Mouse (Mus musculus) retina, postnatal 1 day (tissue): Measurements from ENCODE around the gene Boc.

ENCODE experiments used
- DNase-seq: peaks from one replicate; pipeline ENCODE4 v3.0.0-alpha.2; 2012

Gene Boc

DNA sequence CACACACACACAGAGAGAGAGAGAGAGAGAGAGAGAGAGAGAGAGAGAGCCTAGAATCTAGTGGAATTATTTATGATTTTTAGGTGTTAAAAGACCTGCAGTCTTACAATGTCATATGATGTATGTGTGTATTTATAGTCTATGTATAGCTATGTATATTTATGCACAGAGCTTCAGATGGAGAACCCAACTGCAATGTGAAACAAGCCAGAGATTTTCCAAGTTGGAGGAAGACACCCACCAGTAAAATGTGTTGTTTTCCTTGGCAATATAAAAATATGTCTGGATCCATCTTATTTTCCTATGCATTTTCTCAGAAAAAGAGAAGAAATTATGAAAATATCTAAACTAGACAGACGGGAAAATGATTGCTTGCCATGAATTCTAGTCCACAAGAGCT, 32.7 kb downstream of the Boc start:
- DNase-seq = no peak

DNA sequence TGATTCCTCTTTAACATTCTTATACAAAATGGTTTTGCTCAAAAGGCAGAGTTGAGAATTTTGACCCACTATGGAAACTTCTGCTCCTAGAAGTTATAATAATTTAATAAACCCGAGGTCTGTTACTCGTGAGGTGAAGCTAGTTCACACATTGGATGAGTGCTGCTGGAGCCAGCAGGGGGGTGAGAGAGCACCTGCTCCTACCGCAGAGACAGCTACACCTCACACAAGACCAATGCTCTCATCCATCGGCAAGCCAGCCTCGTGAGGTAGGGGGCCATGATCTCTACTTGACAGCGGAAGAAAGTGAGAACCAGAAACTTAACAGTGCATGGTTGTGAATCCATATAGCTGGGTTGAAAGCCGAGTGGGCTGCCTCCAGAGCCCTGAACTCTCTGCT, 35.1 kb downstream of the Boc start:
- DNase-seq = no peak

DNA sequence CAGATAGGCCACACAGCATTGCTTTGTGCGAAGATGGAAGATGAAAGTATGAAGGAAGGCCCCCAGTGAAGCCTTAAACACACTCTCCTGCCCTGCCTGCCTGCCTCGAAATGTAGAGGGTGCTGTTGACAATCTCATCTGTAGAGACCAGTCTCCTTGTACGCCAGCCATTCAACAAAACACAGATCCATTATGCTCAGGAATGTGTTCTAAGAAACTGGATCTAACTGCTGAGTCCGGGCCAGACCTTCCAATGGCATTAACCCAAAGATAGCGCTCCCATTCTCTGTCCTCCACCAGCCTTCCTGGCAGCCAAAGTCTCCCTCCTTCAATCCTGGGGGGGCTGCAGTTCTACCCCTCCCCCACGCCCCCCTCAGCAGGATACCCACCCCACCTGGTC, 42.2 kb downstream of the Boc start:
- no peak for DNase-seq

DNA sequence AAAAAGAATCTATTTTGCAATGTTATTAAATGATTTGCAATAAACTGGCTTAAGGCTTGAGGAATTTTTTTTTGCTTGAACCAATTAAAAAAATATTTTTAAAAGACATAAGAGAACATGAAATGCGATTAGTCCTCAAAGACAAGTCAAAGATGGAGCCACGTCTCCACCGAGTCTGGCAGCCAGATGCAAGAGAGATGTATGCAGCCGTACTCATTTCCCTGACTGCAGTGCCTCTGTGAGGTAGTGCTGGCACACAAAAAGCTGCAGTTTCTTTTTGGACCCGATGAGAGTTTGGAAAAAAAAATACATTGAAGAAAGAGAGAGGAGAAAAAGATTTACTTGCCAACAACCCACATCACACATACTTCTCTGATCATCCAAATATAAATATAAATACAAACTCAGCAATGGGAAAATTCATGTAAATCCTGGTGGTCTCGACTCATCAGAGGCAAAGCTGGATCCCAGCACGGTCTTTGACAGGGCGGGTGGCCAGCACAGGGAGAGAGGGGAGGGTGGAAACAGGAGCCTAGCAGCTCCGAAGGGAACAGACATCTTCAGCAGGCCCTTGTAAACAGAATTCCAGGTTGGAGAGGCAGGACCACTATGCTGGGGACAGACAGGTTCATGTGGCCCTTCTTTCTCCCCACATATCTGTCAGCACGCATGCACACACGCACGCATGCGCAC, 48.0 kb downstream of the Boc start:
- DNase-seq = no peak

DNA sequence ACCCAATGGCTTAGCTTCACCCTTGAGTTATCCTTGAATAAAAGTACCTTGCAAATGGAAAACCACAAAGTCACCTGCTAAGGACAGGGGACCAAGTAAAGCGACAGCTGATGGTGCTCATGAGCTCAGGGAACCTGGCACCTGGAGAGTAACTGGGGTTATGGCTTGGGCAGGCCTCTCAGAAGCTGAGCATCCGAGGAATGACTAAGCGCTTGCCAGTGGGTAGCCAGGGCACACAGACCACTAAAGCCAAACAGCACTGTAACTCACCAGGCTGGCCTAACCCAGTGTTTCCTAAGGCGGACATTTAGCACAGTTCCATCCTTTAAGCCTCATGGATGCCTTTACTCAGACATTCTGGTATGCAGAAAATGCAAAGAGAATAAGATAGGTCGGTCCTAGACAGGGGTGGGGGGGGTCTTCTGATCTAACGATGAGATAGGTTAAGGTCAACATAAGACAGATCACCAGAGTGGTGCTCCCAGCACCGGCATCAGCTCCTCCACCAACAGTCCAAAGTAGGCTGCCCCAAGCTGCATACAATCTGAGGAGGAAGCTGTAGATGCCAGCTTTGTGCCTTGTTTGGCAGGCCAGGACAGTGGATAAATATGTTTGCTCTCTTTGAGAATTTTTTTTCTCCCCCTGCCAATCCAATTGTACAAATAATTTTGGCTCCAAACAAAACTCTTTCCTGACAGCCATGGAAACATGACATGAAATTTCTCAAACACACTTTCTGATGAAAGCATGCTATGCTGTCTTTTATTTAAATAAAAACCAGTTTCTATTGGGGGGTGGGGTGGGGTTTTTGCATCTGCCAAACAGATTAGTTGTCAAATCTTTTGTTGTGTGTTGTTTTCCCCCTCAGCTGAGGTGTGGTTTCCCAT, 49.0 kb downstream of the Boc start:
- DNase-seq = no peak

DNA sequence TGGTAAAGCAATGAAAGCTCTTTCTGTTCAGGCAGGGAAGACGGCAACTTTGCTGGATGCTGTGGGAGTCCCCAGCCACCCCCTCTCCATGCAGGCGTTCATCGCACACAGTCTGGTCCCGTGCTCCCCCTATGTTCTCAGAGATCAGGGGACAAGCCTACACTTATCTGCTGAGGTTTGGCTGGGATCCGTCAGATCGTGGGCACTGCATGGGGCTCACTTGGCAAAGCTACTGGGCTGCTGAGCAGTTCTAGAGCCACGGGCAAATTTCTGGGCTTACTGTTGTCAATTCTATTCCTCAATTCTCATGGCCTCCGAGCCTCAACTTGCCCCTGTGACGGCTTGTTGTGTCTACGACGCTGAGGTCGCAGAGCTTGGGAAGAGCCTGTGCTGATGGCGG, 49.9 kb downstream of the Boc start:
- no peak for DNase-seq

GRCm38 (mm10) chr16:44508025-44508424, 50.7 kb downstream of the Boc start:
- DNase-seq = no peak

DNA sequence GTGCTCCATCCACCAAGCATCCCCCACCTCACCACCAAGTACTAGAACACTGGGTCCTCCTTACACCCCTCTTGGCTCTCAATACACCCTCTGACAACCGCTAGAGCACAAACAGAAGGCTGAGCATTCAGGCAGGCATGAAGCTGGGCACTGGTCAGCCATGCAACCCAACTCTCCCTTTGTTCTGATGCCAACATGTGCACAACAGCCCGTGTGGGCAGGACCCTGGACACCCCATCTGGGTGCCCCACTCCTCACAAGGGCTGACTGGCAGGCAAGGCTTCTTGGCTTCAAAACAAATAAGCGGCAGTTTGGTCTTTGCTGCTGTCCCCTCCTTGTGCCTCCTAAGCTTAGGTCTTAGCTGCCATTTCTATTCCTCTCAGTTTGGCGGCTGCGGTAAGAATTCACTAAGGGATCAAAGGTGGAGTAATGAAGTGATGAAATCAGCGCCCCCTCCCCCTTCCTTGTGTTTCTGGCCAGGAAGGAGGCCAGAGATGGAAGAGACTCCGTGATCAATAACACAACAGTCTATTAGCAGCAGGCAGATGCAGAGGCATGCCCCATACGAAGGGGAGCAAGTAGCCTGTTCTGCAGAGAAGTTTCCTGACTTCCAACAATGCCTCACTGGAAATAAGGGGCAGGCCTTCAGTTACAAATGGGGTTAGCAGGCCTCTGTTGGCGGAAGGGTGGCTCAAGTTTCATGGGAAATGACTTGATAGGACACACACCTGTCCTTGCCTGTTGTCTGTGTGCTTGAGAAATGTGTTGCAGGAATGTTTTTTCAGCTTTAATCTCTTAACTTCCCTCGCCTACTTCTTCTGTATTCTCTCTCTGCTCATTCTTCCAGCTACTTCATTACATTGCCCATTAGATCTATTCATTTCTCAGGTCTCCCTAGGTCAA, 51.4 kb downstream of the Boc start:
- no peak for DNase-seq

- no peak for DNase-seq
These were observed 53.5 kb downstream of the Boc start for GRCm38 (mm10) chr16:44505243-44505642.

DNA sequence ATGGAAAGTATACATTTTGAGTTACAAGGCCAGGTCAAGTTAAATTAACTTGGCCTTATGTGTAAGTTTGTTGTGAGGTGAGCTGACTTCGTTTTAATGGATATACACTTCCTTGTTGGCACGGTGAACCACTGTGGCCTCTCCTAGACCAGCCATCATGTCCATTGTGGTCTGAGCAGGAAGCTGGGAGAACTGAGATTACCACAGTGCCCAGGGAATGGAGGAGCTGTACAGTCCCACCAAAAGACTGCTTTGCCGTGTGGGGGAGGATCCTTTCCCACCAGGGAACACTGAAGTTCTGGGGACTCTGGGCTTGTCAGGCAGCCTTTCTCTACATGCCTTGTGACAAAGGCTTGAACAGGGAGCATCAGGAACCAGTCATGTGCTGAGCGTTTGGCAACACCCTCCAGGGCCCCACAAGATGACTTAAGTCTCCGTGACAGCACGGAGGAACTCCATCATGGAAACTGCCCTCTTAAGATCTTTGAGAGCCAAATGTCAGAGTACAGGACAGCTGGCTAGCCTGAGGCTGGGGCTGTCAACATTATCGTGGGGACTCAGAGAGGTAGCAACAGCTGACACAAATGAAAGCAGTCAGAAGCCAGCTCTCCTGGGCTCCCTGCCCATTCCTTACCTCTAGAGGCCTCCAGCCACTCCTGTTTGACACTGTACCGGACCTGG, 55.7 kb downstream of the Boc start:
- DNase-seq = peak; percentile 66

DNA sequence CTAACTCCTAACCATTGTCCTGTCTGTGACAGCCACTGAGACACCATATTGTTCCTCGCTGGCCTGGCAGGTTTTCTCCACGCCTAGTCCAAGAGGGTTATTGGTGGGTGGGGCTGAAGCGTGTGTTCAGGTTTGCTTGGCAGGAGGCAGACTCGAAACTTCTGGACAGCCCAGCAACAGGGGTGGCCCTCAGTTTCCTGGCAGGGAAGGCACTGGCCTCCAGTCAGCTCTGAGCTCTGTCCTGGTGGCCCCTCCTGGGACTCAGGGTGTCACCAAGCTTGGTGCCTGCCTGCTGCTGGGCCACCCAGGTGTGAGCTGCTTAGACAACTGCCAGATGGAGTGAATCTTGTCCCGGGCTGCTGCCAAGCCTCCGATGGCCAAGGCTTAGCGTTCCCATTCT, 56.4 kb downstream of the Boc start:
- no peak for DNase-seq

DNA sequence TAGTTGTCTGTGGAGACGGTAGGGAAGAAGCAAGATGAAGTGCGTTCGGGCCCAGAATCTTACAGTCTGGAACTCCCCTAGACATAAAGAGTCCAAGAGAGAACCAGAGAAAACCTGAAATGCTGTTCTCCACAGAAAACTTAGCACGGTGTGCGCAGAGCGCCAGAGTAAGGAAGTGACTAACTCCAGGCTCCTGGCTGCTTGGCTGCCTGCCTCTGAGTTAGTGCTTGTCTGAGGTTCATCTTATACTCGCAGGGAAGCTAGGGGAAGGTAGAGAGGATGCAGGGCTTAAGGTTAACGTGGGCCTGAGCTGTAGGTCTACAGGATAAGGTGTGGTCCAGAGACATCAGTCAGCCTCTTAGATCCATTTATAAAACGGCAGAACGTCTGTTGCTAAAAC, 56.9 kb downstream of the Boc start:
- no peak for DNase-seq

DNA sequence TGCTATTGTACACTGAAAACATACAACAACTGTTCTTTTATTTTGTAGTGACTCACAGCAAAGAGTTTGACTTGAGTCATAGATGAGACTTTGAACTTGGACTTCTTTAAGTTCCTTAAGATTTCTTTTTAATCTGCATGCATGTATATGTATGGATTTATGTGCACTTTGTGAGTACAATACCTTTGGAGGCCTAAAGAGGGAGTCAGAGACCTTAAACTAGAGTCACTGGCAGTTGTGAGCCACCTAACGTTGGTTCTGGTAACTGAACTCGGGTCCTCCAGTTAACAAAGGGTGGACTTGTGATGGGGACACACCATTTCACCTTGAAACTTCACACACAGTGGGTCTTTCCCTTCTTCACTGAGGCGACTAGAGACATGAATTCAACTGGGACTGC, 60.2 kb downstream of the Boc start:
- DNase-seq = no peak

DNA sequence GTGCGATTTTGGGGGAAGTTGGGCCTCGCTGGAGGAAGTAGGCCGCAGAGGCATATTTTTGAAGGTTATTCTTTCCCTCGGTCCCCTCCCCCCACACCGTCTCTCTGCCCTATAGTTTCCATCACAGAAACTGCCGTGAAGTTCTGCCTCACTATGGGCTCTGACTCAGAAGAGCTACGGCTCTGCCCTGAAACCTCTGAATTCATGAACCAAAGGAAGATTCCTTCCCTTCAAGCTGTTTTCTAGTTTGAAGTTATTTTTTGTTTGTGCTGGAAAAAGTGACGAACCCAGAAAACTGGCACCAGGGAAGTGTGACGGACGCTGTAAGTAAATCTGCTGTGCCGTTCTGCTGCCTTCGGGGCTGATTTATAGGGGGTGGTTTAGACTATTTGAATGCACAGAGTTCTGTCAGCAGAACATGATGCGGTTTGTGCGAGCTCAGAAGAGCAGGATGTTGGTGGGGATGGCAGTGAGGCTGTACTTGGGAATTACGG, 61.7 kb downstream of the Boc start:
- no peak for DNase-seq

DNA sequence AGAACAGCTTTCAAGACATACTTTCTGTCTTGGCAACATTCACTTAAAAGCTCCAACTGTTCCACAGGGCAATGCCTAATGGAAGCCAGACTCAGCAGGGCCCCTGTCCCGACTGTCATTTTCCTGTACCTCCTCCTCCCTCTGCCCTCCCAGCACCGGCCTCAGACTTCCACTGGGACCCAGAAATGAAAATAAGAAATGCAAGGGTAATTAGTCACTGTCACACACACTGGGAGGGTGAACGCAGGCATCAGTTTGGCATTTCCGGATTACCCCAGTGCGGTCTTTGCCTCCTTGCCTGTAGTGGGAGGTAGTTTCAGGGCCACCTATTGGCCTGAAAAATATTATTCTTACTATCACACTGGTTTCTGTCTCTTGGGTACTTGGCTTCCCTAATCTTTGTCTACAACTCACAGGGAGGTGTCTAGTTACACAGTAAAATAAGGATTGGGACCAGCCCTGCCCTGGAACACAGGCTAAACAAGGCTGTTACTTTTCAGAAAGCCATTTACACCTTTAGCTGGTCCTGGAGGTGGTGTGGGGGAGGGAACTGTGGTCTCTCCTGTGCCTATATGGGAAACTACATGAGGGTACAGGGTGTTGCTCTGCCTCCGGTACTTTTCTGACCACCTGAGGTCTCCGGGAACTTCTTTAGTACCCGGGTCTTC, 64.1 kb downstream of the Boc start:
- DNase-seq = no peak

DNA sequence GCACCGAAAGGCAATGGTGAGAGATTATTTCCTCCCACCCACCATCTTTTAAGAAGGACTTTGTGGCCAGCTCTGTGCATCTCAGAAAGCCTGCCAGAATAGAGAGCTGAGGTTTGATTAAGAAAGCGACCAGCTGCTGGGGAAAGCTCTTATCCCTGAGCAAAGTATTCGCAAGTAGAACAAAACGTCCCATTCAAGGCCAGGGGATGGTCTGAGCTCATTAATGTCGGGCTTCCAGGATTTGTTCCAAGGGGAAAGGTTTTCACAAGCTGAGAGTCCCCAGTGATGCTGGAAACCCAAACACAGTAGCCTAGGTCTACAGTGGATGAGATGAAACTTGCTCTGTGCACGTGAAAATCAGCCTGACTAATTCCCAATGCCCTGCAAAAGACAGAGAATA, 64.8 kb downstream of the Boc start:
- no peak for DNase-seq

DNA sequence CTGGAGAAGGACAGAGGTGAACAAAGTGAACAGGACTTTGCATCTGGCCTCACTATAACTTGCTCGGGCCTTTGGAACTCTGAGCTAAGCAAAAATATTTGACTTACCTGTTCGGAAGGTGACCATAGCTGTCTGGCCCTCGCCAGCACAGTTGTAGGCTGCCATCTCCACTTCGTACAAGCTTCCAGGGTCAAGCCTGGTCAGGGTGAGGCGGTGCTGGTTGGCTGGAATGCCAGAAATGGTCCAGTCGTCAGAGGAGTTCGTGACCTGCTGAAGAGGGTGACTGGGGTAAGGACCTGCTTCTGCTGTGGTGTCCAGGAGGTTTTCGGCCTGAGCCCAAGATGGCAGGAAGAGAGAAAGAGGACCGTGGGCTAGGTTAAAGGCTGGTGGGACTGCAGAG, 66.0 kb downstream of the Boc start:
- DNase-seq = no peak

- no peak for DNase-seq
These were observed 66.5 kb downstream of the Boc start for GRCm38 (mm10) chr16:44492151-44492550.

DNA sequence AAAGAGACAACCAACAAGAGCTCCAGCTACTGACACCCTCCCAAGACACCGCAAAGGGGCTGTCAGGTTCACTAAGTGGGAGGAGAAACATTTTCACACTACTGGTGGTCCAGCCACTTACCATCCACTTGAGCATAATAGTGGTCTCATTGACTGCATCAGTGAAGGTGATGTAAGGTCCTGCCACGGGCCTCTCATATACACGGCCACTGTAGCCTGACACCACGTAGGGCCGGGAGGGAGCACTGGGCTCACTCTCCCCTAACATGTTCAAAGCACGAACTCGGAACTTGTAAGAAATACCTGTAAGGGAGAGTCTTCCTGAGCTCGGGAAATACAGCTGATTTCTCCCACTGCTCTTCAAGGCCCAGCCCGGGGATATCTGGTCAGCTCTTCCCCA, 67.6 kb downstream of the Boc start:
- no peak for DNase-seq

DNA sequence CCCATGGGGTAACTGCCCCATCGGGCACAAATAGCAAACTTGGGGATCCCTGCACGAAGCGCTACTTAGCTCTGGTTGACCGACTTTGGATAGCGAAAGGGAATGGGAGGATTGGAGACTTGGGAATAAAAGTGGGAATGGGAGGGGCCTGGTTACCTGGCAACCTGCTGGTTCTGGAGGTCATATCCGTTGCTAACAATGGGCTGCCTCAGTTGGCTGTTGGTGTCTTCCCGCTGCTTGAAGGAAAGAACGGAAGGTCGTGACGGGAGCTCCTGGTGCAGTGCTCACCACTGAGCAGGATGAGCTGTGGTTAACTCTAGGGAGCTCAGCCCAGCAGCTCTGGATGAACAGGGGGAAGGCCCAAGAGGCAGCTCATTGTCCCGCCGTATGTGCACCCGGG, 71.5 kb downstream of the Boc start:
- no peak for DNase-seq

- no peak for DNase-seq
These were observed 72.1 kb downstream of the Boc start for GRCm38 (mm10) chr16:44486612-44487011.

- DNase-seq = no peak
These were observed 73.0 kb downstream of the Boc start for GRCm38 (mm10) chr16:44485691-44486090.
